Mouse (Mus musculus) forebrain, embryonic 12.5 days (tissue): ENCODE measurements around the gene Per1. TPM values are rescaled to one million over a fixed set of nuclear protein-coding genes. Genes with fewer than 3 reads are reported as not detected.
"Not testable (repeated sequence)": the region's sequence is repeated elsewhere in the genome, so short reads cannot be mapped to it uniquely, and the experiment has no call there.

ENCODE experiments used
- ATAC-seq: fragments of 200-750 bp; cut with Nextera tagmentation; 2 replicates; pipeline ENCODE4 v1.8.0; 2017; ENCODE audit warnings: moderate TSS enrichment; ENCODE audit not compliant: low FRiP score
- H3K27ac ChIP-seq: fragments of 300-500 bp; sonication (generic); 2 replicates; pipeline ENCODE4 v1.5.1; 2016; ENCODE audit warnings: mild to moderate bottlenecking
- H3K27me3 ChIP-seq: fragments of 300-500 bp; sonication (generic); 2 replicates; pipeline ENCODE4 v1.6.1; 2016; ENCODE audit warnings: mild to moderate bottlenecking
- H3K36me3 ChIP-seq: fragments of 300-500 bp; sonication (generic); replicated peaks from 2 replicates; pipeline ENCODE4 v1.6.1; 2016; ENCODE audit warnings: mild to moderate bottlenecking
- H3K4me1 ChIP-seq: fragments of 300-500 bp; sonication (generic); 2 replicates; pipeline ENCODE4 v1.6.1; 2016
- H3K4me2 ChIP-seq: fragments of 300-500 bp; sonication (generic); 2 replicates; pipeline ENCODE4 v1.6.1; 2016; ENCODE audit warnings: mild to moderate bottlenecking, moderate library complexity
- H3K4me3 ChIP-seq: fragments of 300-500 bp; sonication (generic); replicated peaks from 2 replicates; pipeline ENCODE4 v1.5.1; 2016; ENCODE audit warnings: mild to moderate bottlenecking
- H3K9ac ChIP-seq: fragments of 300-500 bp; sonication (generic); 2 replicates; pipeline ENCODE4 v1.6.1; 2016; ENCODE audit warnings: mild to moderate bottlenecking
- H3K9me3 ChIP-seq: fragments of 300-500 bp; sonication (generic); 2 replicates; pipeline ENCODE4 v1.6.1; 2016
- WGBS: fragments of 180-500 bp; shearing (Covaris S2); methylation state at CpG from one replicate; pipeline ENCODE4 v1.1.7; 2016; 5-methylcytosine and 5-hydroxymethylcytosine counted together
- polyA plus RNA-seq: library from polyadenylated mRNA; unstranded; fragments of >200 nt; fragmentation: Nextera tagmentation; extraction: Ambion mirVana; gene quantifications from 2 replicates; pipeline ENCODE4 v1.2.1, GENCODE M21; 2016

Per1 gene
- polyA plus RNA-seq, 1 experiment from 2014 or later: 7.8 TPM

DNA sequence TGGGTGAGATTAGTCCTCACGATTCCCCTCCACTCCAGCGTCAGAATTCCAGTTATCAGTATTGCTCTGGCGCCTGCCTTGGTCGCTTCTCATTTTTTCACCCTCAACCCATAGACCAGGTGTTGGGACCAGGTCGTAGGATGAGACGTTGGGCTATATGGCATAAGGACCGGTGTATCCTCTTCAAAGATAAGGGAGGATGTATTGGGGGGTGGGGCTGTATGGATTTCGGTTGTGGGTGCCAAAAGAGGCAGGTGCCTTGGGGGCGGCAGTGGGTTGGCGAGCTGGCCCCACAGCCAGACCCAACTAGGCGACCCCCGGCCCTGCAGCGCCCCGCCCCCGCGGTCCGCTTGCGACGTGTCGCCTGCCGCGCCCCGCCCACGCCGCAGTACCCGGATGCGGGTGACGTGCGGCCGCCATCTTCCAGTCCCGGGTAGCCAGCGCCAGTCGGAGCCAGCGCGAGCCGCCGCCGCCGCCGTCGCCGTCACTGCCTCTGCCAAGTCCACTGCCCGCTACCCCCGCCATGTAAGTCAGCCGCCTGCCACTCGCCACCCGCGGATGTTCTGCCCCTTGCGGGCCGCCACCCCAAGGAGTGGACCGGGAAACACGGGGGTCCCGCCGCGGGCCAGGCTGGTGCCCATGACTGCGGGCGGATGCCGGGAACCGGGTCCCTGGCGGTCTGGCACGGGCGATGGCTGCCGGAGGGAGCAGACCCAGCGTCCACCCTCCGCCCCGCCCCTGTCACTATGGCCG is 6.7 kb upstream of the Per1 start, which contains the start of gene Vamp2:
Gene Vamp2 (plus strand): TSS at position 388 of the 753 bp plus-strand sequence.
- Histone ChIP-seq H3K9ac (peak within 1 kb of the TSS; percentile 99), H3K27me3 (no peaks in the 10 kb centered on the region), H3K4me3 (peak within 1 kb of the TSS; percentile 95), H3K9me3 (no peaks in the 10 kb centered on the region), H3K36me3 (peaks cover 21% of the 10 kb centered on the region), H3K27ac (peak within 1 kb of the TSS; percentile 91), H3K4me1 (peaks cover 22% of the 10 kb centered on the region), H3K4me2 (peak within 1 kb of the TSS; percentile 98)
- ATAC-seq: peak; percentile 87
- WGBS: under 1% methylated on average over 56 of the region's 67 CpGs

- H3K36me3 ChIP-seq: peaks cover 21% of the 10 kb centered on the region
- peak overlapping the region; percentile 98 for H3K4me2 ChIP-seq
- peak overlapping the region; percentile 91 for H3K27ac ChIP-seq
- no peaks in the 10 kb centered on the region for H3K27me3 ChIP-seq
- H3K9me3 ChIP-seq: no peaks in the 10 kb centered on the region
- 11% methylated on average over 25 of the region's 25 CpGs for WGBS
- peak; percentile 64 for ATAC-seq
- H3K4me1 ChIP-seq: peaks cover 24% of the 10 kb centered on the region
- H3K9ac ChIP-seq: peak overlapping the region; percentile 99
- H3K4me3 ChIP-seq: peak overlapping the region; percentile 95
Measured at GRCm38 (mm10) chr11:69088856-69089615, 6.0 kb upstream of the Per1 start.

DNA sequence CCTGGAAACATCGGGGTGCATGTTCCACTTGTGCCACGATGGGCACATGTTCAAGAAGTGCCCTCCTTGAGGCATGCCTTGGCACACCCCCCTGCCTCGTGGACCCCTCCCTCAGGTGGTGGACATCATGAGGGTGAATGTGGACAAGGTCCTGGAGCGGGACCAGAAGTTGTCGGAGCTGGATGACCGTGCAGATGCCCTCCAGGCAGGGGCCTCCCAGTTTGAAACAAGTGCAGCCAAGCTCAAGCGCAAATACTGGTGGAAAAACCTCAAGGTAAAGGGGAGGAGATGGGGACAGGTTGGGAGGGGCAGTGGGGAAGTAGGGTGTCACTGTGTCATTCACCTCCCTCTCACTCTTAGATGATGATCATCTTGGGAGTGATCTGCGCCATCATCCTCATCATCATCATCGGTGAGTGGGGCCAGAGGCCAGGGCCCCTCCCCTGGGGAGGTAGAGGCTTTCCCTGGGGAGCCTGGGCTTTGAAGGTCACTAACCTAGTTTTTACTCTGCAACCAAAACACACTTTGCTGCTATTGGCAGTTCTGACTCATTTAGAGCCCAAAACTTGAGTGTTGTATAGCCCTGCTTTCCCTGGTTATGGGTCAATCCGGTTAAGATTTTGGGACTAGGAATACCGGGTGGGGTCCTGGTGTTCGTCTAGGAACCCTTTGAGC is 5.3 kb upstream of the Per1 start:
- peak overlapping the region; percentile 98 for H3K4me2 ChIP-seq
- H3K4me1 ChIP-seq: peaks cover 30% of the 10 kb centered on the region
- WGBS: 92% methylated on average over 12 of the region's 12 CpGs
- peak overlapping the region; percentile 99 for H3K9ac ChIP-seq
- peak overlapping the region; percentile 95 for H3K4me3 ChIP-seq
- no peaks in the 10 kb centered on the region for H3K27me3 ChIP-seq
- no peak for ATAC-seq
- peaks cover 21% of the 10 kb centered on the region for H3K36me3 ChIP-seq
- no peaks in the 10 kb centered on the region for H3K9me3 ChIP-seq
- no peak overlapping the region; the same call in 1 of the 2 replicates for H3K27ac ChIP-seq

DNA sequence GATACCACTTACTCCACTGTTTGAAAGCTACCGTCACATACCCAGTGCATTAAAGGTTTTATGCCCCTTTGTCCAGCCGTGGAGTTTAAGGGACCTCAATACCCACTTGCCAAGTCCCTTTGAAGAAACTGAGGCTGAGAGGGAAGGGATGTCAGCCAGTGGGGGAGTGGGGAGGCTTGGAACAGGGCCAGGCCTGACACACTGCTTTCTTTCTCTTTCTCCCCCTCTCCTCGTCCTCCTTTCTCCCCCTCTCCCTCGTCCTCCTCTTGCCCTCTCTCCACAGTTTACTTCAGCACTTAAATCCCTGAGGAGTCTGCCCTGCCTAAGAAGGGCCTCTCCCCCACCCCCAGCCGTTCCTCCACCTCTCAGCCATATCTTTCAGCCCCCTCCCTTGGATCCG is 4.7 kb upstream of the Per1 start:
- H3K27ac ChIP-seq: 0 out of 2 replicates have a peak overlapping the region, but pooled peaks have one; percentile 31
- peaks cover 21% of the 10 kb centered on the region for H3K36me3 ChIP-seq
- H3K27me3 ChIP-seq: no peaks in the 10 kb centered on the region
- peaks cover 34% of the 10 kb centered on the region for H3K4me1 ChIP-seq
- no peaks in the 10 kb centered on the region for H3K9me3 ChIP-seq
- ATAC-seq: no peak
- no peak overlapping the region for H3K9ac ChIP-seq
- peak overlapping the region; percentile 98; the same call in 1 of the 2 replicates for H3K4me2 ChIP-seq
- no peak overlapping the region for H3K4me3 ChIP-seq
- WGBS: 73% methylated on average over 6 of the region's 6 CpGs

DNA sequence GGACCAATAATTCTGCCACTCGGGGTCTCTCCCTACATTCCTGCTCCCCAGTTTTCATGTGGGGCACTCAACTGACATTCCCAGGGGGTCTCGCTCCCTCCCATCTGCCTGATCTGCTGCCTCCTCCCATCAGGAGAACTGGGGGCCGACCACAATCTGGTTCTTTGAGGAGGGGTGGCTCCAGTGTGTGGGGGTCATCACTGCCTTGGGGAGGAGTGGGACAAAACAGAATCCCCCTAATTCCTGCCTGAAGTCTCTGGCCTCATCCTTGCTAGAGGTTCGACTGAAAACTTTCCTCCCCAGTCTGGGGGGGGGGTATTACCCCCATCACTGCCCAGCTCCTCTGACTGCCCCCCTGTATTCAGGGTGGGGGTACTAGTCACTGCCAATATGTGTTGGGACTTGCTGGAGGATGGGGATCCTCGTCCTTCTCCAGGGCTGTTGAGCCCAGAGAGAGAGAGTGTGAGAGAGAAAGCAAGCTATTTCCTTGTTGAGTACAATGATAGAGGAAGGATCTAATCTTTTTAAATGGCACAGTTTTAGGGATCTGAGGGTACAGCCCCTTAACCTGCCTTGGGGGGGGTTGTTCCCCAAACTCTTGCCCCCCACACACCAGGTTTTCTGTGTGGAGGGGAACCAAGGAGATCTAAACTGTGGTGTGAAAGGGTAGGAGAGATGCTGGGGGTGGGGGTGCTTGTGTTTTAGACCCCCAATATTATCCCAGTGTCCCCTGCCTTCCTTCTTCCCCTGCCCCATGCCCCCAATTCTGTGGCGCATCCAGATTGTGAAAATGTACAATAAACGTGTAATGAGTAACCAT is 3.2 kb upstream of the Per1 start:
- no peak for ATAC-seq
- WGBS: 70% methylated on average over 7 of the region's 7 CpGs
- Histone ChIP-seq H3K9ac (no peak overlapping the region), H3K27ac (no peak overlapping the region), H3K27me3 (no peaks in the 10 kb centered on the region), H3K4me1 (peaks cover 48% of the 10 kb centered on the region), H3K4me2 (no peak overlapping the region), H3K4me3 (no peak overlapping the region), H3K9me3 (no peaks in the 10 kb centered on the region), H3K36me3 (peaks cover 21% of the 10 kb centered on the region)

- Histone ChIP-seq H3K9me3 (no peaks in the 10 kb centered on the region), H3K4me1 (peaks cover 54% of the 10 kb centered on the region)
Measured at GRCm38 (mm10) chr11:69092386-69092751, 2.6 kb upstream of the Per1 start.

DNA sequence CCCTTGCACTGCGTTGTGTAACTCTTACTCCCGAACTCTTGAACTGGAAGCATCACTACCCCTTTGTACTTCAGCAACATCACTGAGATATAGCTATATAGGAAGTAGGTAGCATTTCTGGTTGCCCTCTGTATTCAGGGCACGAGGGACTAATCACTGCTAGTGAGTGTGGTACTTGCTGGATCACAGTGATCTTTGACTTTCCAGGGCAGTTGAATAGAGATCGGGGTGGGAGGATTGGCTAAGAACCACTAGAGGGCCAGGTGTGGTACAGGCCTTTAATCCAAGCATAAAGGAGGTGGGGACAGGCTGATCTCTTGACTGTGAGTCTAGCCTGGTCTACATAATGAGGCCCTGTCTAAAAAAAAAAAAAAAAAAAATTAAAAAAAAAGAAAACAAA is 2.1 kb upstream of the Per1 start:
- no peak for ATAC-seq
- H3K4me3 ChIP-seq: no peak overlapping the region
- H3K9me3 ChIP-seq: no peaks in the 10 kb centered on the region
- peaks cover 59% of the 10 kb centered on the region for H3K4me1 ChIP-seq
- no peak overlapping the region for H3K4me2 ChIP-seq
- WGBS: 88% methylated on average over 4 of the region's 4 CpGs
- H3K27me3 ChIP-seq: no peaks in the 10 kb centered on the region
- no peak overlapping the region for H3K27ac ChIP-seq
- peaks cover 21% of the 10 kb centered on the region for H3K36me3 ChIP-seq
- H3K9ac ChIP-seq: no peak overlapping the region

More at GRCm38 (mm10) chr11:69092386-69092751, 2.6 kb upstream of the Per1 start:
- no peak for ATAC-seq
- no peak overlapping the region for H3K4me2 ChIP-seq
- H3K36me3 ChIP-seq: peaks cover 21% of the 10 kb centered on the region
- no peak overlapping the region for H3K27ac ChIP-seq
- H3K9ac ChIP-seq: no peak overlapping the region
- H3K4me3 ChIP-seq: no peak overlapping the region
- WGBS: 1% methylated on average over 3 of the region's 3 CpGs
- H3K27me3 ChIP-seq: no peaks in the 10 kb centered on the region

GRCm38 (mm10) chr11:69093856-69094255 is 1.2 kb upstream of the Per1 start:
- not testable (repeated sequence) for H3K9ac ChIP-seq, H3K27ac ChIP-seq, H3K9me3 ChIP-seq, H3K27me3 ChIP-seq, H3K4me3 ChIP-seq, H3K4me2 ChIP-seq, ATAC-seq
- Histone ChIP-seq H3K36me3 (peaks cover 21% of the 10 kb centered on the region), H3K4me1 (peaks cover 67% of the 10 kb centered on the region)
- WGBS: 90% methylated on average over 7 of the region's 7 CpGs

DNA sequence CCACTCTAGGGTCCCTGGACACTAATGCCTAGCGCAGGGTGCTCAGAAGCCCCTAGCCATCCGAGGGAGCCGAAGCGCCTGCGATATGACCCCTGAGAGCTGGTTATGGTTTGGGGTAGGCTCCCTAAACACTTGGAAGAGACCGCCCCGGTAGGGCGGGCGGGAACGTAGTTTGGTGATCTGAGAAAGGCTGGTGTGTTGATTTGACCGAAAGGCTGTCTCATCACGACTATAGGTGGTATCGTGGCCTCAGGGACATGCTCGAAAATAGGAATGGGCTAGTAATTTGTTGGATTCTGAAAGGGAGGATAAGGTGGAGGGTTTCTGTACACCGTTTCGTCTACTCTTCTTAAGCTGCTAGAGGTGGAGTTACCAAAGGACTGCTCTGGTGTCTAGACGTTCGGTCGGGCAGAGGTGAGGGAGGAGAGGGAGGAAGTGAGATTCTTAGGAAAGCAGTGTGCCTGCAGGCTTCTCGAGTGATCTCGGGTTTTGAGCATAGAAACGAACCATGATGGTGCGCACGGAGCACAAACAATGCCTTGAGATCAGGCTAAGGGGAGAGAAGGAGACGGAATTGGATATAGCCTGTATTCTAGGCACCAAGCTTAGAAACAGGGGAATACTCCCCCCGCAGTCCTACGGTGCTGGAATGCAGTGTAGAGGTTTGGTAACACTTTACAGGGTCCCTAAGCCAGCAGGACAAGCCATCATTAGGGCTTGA is 654 bp downstream of the Per1 start:
- Histone ChIP-seq H3K36me3 (peaks cover 12% of the 10 kb centered on the region), H3K9ac (peak overlapping the region; percentile 53), H3K4me3 (peak overlapping the region; percentile 45), H3K27me3 (no peaks in the 10 kb centered on the region), H3K27ac (peak overlapping the region; percentile 63), H3K4me1 (peaks cover 67% of the 10 kb centered on the region), H3K4me2 (peak overlapping the region; percentile 72), H3K9me3 (no peaks in the 10 kb centered on the region)
- 4% methylated on average over 27 of the region's 27 CpGs for WGBS
- ATAC-seq: no peak

- Histone ChIP-seq H3K9me3 (no peaks in the 10 kb centered on the region), H3K27me3 (no peaks in the 10 kb centered on the region), H3K4me3 (peak overlapping the region; percentile 45), H3K36me3 (peaks cover 14% of the 10 kb centered on the region), H3K4me1 (peaks cover 69% of the 10 kb centered on the region), H3K9ac (peak overlapping the region; percentile 44), H3K27ac (peak overlapping the region; percentile 87), H3K4me2 (peak overlapping the region; percentile 72)
- WGBS: 12% methylated on average over 9 of the region's 9 CpGs
- no peak for ATAC-seq
Measured at GRCm38 (mm10) chr11:69096360-69096986, 1.5 kb downstream of the Per1 start.
